Mouse (Mus musculus) hindbrain, embryonic 15.5 days (tissue): ENCODE measurements at regions not wholly inside any gene's neighbourhood (a gene's known extent, or its start where the extent isn't known, plus 50 kb on each side); places are given as distances from the start of the nearest gene placed in this dataset.

Experiments
- ATAC-seq: fragments of 200-750 bp; cut with Nextera tagmentation; 2 replicates; pipeline ENCODE4 v1.8.0; 2017; ENCODE audit warnings: low read depth, moderate number of reproducible peaks, moderate TSS enrichment; ENCODE audit not compliant: low FRiP score
- H3K27ac ChIP-seq: fragments of 300-500 bp; sonication (generic); replicated peaks from 2 replicates; pipeline ENCODE4 v1.5.1; 2015; ENCODE audit warnings: mild to moderate bottlenecking, inconsistent platforms
- H3K27me3 ChIP-seq: fragments of 300-500 bp; sonication (generic); 2 replicates; pipeline ENCODE4 v1.6.1; 2015; ENCODE audit warnings: control low read depth, inconsistent platforms
- H3K36me3 ChIP-seq: fragments of 300-500 bp; sonication (generic); 2 replicates; pipeline ENCODE4 v1.6.1; 2015; ENCODE audit warnings: control low read depth, inconsistent platforms
- H3K4me1 ChIP-seq: fragments of 300-500 bp; sonication (generic); replicated peaks from 2 replicates; pipeline ENCODE4 v1.6.1; 2015; ENCODE audit warnings: control low read depth, inconsistent platforms
- H3K4me2 ChIP-seq: fragments of 300-500 bp; sonication (generic); 2 replicates; pipeline ENCODE4 v1.6.1; 2015; ENCODE audit warnings: moderate library complexity, mild to moderate bottlenecking, inconsistent platforms
- H3K4me3 ChIP-seq: fragments of 300-500 bp; sonication (generic); 2 replicates; pipeline ENCODE4 v1.5.1; 2015; ENCODE audit warnings: mild to moderate bottlenecking, inconsistent platforms
- H3K9ac ChIP-seq: fragments of 300-500 bp; sonication (generic); 2 replicates; pipeline ENCODE4 v1.6.1; 2015; ENCODE audit warnings: inconsistent platforms
- H3K9me3 ChIP-seq: fragments of 300-500 bp; sonication (generic); 2 replicates; pipeline ENCODE4 v1.6.1; 2016; ENCODE audit warnings: control low read depth, inconsistent platforms
- WGBS: fragments of 180-500 bp; shearing (Covaris S2); methylation state at CpG from one replicate; pipeline ENCODE4 v1.1.7; 2015; 5-methylcytosine and 5-hydroxymethylcytosine counted together

GRCm38 (mm10) chr12:54369217-54369616 is 165.6 kb upstream of the Egln3 start:
- Histone ChIP-seq H3K27ac (no peak overlapping the region), H3K27me3 (no peaks in the 10 kb centered on the region), H3K4me3 (no peak overlapping the region), H3K9me3 (no peaks in the 10 kb centered on the region), H3K4me2 (no peak overlapping the region), H3K36me3 (no peaks in the 10 kb centered on the region), H3K4me1 (no peaks in the 10 kb centered on the region), H3K9ac (no peak overlapping the region)
- WGBS = 93% methylated on average over 5 of the region's 5 CpGs
- ATAC-seq = no peak

- Histone ChIP-seq H3K9ac (no peak overlapping the region), H3K9me3 (no peaks in the 10 kb centered on the region), H3K4me3 (no peak overlapping the region), H3K4me1 (no peaks in the 10 kb centered on the region), H3K4me2 (no peak overlapping the region), H3K27ac (no peak overlapping the region), H3K27me3 (no peaks in the 10 kb centered on the region), H3K36me3 (no peaks in the 10 kb centered on the region)
- ATAC-seq = 0 out of 2 replicates have a peak, but pooled peaks have one; percentile 69
- WGBS = 39% methylated on average over 11 of the region's 11 CpGs
Observed at GRCm38 (mm10) chr12:54364381-54365095, 160.9 kb upstream of the Egln3 start.

DNA sequence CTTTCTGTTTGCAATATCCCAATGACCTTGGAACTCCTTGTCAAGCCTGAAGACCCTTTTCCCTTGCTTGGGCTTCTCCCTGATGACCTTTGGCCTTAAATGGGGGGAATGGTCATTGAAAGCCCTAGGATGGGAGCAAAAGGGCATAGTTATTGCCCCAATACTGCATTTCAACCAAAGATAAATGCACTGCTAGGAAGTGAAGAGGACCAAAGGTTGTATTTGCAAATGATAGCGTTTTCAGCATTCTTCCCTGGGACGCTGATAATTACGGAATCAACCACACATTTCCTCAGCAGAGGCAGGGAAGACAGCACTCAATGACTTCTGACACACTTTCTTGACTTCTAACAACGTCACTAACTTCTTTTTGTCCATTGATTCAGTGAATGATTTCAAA is 158.1 kb upstream of the Egln3 start:
- Histone ChIP-seq H3K9ac (no peak overlapping the region), H3K36me3 (no peaks in the 10 kb centered on the region), H3K4me1 (no peaks in the 10 kb centered on the region), H3K27ac (no peak overlapping the region), H3K4me3 (no peak overlapping the region), H3K9me3 (no peaks in the 10 kb centered on the region), H3K27me3 (no peaks in the 10 kb centered on the region), H3K4me2 (no peak overlapping the region)
- 97% methylated on average over 4 of the region's 4 CpGs for WGBS
- ATAC-seq = no peak

DNA sequence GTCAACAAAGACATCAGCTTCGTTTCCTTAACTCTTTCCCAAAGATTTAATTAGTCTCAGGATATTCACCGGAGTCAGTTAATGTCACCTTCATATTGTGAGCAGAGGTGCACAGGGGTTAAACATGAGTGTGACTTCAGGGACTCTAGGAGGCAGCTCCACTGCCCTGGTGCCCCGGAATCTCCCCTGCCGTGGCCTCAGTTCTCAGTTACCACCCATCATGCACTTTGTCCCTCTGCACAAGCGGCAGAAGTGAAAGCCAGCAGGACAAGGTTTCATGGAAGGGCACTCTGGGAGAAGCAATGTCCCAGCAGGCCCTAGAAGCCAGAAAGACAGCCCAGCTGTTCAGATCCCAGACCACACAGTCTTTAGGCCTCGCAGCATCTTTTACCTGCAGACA is 150.5 kb upstream of the Egln3 start:
- H3K27ac ChIP-seq = no peak overlapping the region
- ATAC-seq = no peak
- no peaks in the 10 kb centered on the region for H3K9me3 ChIP-seq
- no peak overlapping the region for H3K4me2 ChIP-seq
- no peaks in the 10 kb centered on the region for H3K36me3 ChIP-seq
- 20% methylated on average over 6 of the region's 6 CpGs for WGBS
- H3K9ac ChIP-seq = no peak overlapping the region
- H3K4me3 ChIP-seq = no peak overlapping the region
- no peaks in the 10 kb centered on the region for H3K27me3 ChIP-seq
- peaks cover 23% of the 10 kb centered on the region; the same call in 1 of the 2 replicates for H3K4me1 ChIP-seq

DNA sequence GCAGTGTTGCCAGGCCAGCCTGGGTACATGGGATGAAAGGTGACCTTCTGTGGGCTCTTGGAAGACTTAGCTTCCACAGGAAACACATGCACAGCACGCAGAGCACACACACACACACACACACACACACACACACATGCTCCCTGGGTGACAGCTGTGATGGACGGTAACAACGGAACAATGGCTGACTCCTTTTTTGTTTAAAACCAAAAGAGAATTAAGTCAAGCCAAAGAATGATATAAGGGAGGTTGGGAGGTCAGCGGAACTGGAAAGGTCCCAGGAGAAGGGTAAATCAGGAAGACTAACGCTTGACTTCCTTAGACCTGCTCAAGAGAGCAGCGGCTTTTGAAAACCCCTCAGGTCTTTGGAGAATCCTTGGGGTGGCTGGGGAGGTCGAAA is 150.0 kb upstream of the Egln3 start:
- Histone ChIP-seq H3K27me3 (no peaks in the 10 kb centered on the region), H3K4me1 (peaks cover 23% of the 10 kb centered on the region; the same call in 1 of the 2 replicates), H3K36me3 (no peaks in the 10 kb centered on the region), H3K4me3 (no peak overlapping the region), H3K27ac (no peak overlapping the region), H3K4me2 (no peak overlapping the region), H3K9me3 (no peaks in the 10 kb centered on the region), H3K9ac (no peak overlapping the region)
- WGBS = 16% methylated on average over 7 of the region's 7 CpGs
- ATAC-seq = no peak

DNA sequence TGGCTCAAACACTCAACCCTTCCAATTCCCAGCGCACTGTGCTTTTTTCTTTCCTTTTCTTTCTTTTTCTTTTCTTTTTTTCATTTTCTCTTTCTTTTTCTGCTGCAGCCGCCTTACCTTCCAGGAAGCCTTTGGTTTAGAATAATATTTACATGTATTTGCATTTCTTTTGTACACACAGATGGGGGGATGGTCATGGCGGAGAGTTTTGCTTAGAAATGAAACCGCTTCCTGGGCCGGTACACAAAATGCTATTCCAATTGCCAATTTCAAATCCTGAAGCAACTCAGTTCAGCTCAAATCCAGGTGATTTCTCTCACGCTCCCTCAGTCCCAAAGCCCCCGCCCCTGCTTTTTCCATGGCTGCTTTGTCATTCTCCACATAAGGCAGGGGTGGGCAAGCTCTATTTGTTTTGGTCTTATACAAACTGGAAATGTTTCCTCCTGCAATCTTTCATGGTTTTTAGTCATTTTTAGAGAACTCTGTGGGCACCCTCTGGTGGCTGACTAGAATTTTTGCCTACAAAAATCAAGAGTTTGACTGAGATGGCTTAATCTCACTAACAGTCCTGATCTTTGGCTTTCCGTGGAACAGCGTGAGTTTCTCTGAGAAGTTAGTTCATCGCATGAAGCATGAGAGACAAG is 149.4 kb upstream of the Egln3 start:
- Histone ChIP-seq H3K27me3 (no peaks in the 10 kb centered on the region), H3K9ac (no peak overlapping the region), H3K4me1 (peaks cover 23% of the 10 kb centered on the region; the same call in 1 of the 2 replicates), H3K9me3 (no peaks in the 10 kb centered on the region), H3K27ac (no peak overlapping the region), H3K4me2 (peak overlapping the region; percentile 36), H3K4me3 (0 out of 2 replicates have a peak overlapping the region, but pooled peaks have one; percentile 8), H3K36me3 (no peaks in the 10 kb centered on the region)
- WGBS = 45% methylated on average over 10 of the region's 10 CpGs
- no peak for ATAC-seq

- Histone ChIP-seq H3K4me2 (no peak overlapping the region), H3K4me1 (peaks cover 23% of the 10 kb centered on the region; the same call in 1 of the 2 replicates), H3K9me3 (no peaks in the 10 kb centered on the region), H3K27me3 (no peaks in the 10 kb centered on the region), H3K9ac (no peak overlapping the region), H3K27ac (no peak overlapping the region), H3K4me3 (no peak overlapping the region), H3K36me3 (no peaks in the 10 kb centered on the region)
- 20% methylated on average over 1 of the region's 1 CpGs for WGBS
- peak; percentile 65; the same call in 1 of the 2 replicates for ATAC-seq
Observed at GRCm38 (mm10) chr12:54350293-54350692, 146.6 kb upstream of the Egln3 start.

GRCm38 (mm10) chr12:54349403-54349802 is 145.7 kb upstream of the Egln3 start:
- 63% methylated on average over 2 of the region's 2 CpGs for WGBS
- no peak for ATAC-seq

GRCm38 (mm10) chr12:54343493-54343892 is 139.8 kb upstream of the Egln3 start:
- no peak for ATAC-seq
- H3K4me2 ChIP-seq = no peak overlapping the region
- H3K36me3 ChIP-seq = no peaks in the 10 kb centered on the region
- H3K4me1 ChIP-seq = no peaks in the 10 kb centered on the region
- WGBS = 93% methylated on average over 5 of the region's 5 CpGs
- no peaks in the 10 kb centered on the region for H3K9me3 ChIP-seq
- H3K9ac ChIP-seq = no peak overlapping the region
- H3K27me3 ChIP-seq = no peaks in the 10 kb centered on the region
- no peak overlapping the region for H3K27ac ChIP-seq
- no peak overlapping the region for H3K4me3 ChIP-seq

More at GRCm38 (mm10) chr12:54349403-54349802, 145.7 kb upstream of the Egln3 start:
- no peak overlapping the region for H3K4me3 ChIP-seq
- peaks cover 21% of the 10 kb centered on the region; the same call in 1 of the 2 replicates for H3K4me1 ChIP-seq
- H3K9me3 ChIP-seq = no peaks in the 10 kb centered on the region
- H3K4me2 ChIP-seq = no peak overlapping the region
- H3K27me3 ChIP-seq = no peaks in the 10 kb centered on the region
- no peak overlapping the region for H3K9ac ChIP-seq
- H3K27ac ChIP-seq = no peak overlapping the region
- H3K36me3 ChIP-seq = no peaks in the 10 kb centered on the region

DNA sequence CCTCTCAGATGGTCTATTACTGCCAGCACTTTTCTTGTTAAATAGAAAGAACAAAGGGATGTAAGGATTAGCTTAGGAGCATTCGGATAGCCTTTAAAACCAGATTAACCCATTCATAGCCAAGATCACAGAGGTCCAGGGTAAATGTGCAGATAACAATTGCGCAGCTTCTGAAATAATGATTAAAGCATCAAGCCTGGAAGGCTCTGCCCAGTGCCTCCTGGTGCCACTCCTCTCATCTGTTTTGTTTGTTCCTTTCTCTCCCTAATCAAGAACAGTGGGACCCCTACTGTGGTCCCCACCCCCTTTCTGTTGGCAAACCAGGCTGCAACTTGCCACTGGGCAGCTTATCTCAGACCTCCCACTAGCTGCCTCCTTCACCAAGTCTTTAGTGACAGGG is 131.8 kb upstream of the Egln3 start:
- H3K4me1 ChIP-seq = peaks cover 11% of the 10 kb centered on the region
- H3K36me3 ChIP-seq = no peaks in the 10 kb centered on the region
- H3K27me3 ChIP-seq = no peaks in the 10 kb centered on the region
- no peak overlapping the region for H3K4me3 ChIP-seq
- H3K9ac ChIP-seq = no peak overlapping the region
- no peak for ATAC-seq
- H3K27ac ChIP-seq = 0 out of 2 replicates have a peak overlapping the region, but pooled peaks have one; percentile 0
- 14% methylated on average over 2 of the region's 2 CpGs for WGBS
- no peaks in the 10 kb centered on the region for H3K9me3 ChIP-seq
- H3K4me2 ChIP-seq = no peak overlapping the region

- 0 out of 2 replicates have a peak, but pooled peaks have one; percentile 59 for ATAC-seq
- WGBS = 39% methylated on average over 9 of the region's 9 CpGs
- Histone ChIP-seq H3K4me1 (peaks cover 11% of the 10 kb centered on the region), H3K4me3 (no peak overlapping the region), H3K27ac (peak overlapping the region; percentile 26; the same call in 1 of the 2 replicates), H3K4me2 (no peak overlapping the region), H3K9me3 (no peaks in the 10 kb centered on the region), H3K36me3 (no peaks in the 10 kb centered on the region), H3K9ac (no peak overlapping the region), H3K27me3 (no peaks in the 10 kb centered on the region)
Observed at GRCm38 (mm10) chr12:54334491-54335132, 131.0 kb upstream of the Egln3 start.
